Mouse (Mus musculus) hindbrain, postnatal 0 days (tissue): ENCODE results near the gene Nemp1. TPM values are rescaled to one million over a fixed set of nuclear protein-coding genes. Genes with fewer than 3 reads are reported as not detected.

Source experiments
- ATAC-seq: fragments of 200-750 bp; cut with Nextera tagmentation; 2 replicates; pipeline ENCODE4 v1.8.0; 2017; ENCODE audit warnings: mild to moderate bottlenecking, moderate TSS enrichment, moderate library complexity
- DNase-seq: peaks from one replicate; pipeline ENCODE4 v3.0.0-alpha.2; 2015; ENCODE audit warnings: low spot score
- H3K27ac ChIP-seq: fragments of 300-500 bp; sonication (generic); 2 replicates; pipeline ENCODE4 v1.5.1; 2014; ENCODE audit warnings: mild to moderate bottlenecking
- H3K27me3 ChIP-seq: fragments of 300-500 bp; sonication (generic); 2 replicates; pipeline ENCODE4 v1.6.1; 2014; ENCODE audit warnings: low read length, mixed read lengths; ENCODE audit not compliant: insufficient read depth
- H3K36me3 ChIP-seq: fragments of 300-500 bp; sonication (generic); 2 replicates; pipeline ENCODE4 v1.6.1; 2014; ENCODE audit warnings: low read length, mixed read lengths; ENCODE audit not compliant: insufficient read depth
- H3K4me1 ChIP-seq: fragments of 300-500 bp; sonication (generic); 2 replicates; pipeline ENCODE4 v1.6.1; 2014; ENCODE audit warnings: antibody characterized with exemption, low read length, mixed read lengths; ENCODE audit not compliant: insufficient read depth
- H3K4me2 ChIP-seq: fragments of 300-500 bp; sonication (generic); 2 replicates; pipeline ENCODE4 v1.6.1; 2014; ENCODE audit warnings: low read depth, mild to moderate bottlenecking, low read length, moderate library complexity, mixed read lengths
- H3K4me3 ChIP-seq: fragments of 300-500 bp; sonication (generic); 2 replicates; pipeline ENCODE4 v1.5.1; 2014; ENCODE audit warnings: low read length
- H3K9ac ChIP-seq: fragments of 300-500 bp; sonication (generic); replicated peaks from 2 replicates; pipeline ENCODE4 v1.6.1; 2014; ENCODE audit warnings: mild to moderate bottlenecking, low read length, moderate library complexity, mixed read lengths
- H3K9me3 ChIP-seq: fragments of 300-500 bp; sonication (generic); 2 replicates; pipeline ENCODE4 v1.6.1; 2016; ENCODE audit warnings: low read length, mixed read lengths
- CTCF ChIP-seq: IDR thresholded peaks from 2 replicates; pipeline ENCODE4 v1.5.1; 2016; ENCODE audit warnings: antibody characterized with exemption, control low read depth, low read depth
- WGBS: fragments of 180-500 bp; shearing (Covaris S2); extraction: QIAGEN DNeasy Blood & Tissue Kit; methylation state at CpG from one replicate; pipeline ENCODE4 v1.1.7; 2014; 5-methylcytosine and 5-hydroxymethylcytosine counted together
- polyA plus RNA-seq: library from polyadenylated mRNA; unstranded; fragments of >200 nt; fragmentation: Nextera tagmentation; extraction: Ambion mirVana; gene quantifications from 2 replicates; pipeline ENCODE4 v1.2.1, GENCODE M21; 2015
- total RNA-seq: library from RNA; depleted of rRNA; stranded (reverse); fragments of >200 nt; gene quantifications from 2 replicates; pipeline ENCODE4 v1.2.3, GENCODE M21; 2014

The Nemp1 gene
- total and polyA plus RNA-seq, 2 experiments from 2014 or later, result 2.2 to 4.1 TPM

- Histone ChIP-seq H3K4me1 (peaks cover 25% of the 10 kb centered on the region), H3K27ac (peak overlapping the region; percentile 87), H3K36me3 (no peaks in the 10 kb centered on the region), H3K4me2 (peak overlapping the region; percentile 93), H3K27me3 (no peaks in the 10 kb centered on the region), H3K4me3 (peak overlapping the region; percentile 63), H3K9me3 (no peaks in the 10 kb centered on the region), H3K9ac (peak overlapping the region; percentile 96)
- peak; percentile 76 for ATAC-seq
- 1% methylated on average over 29 of the region's 39 CpGs for WGBS
- peak; percentile 94 for DNase-seq
- no peak for TF ChIP-seq CTCF
Measured at GRCm38 (mm10) chr10:127621191-127622056, 45.3 kb upstream of the Nemp1 start.

- Histone ChIP-seq H3K4me1 (peaks cover 22% of the 10 kb centered on the region), H3K9ac (peak overlapping the region; percentile 96)
- 1% methylated on average over 13 of the region's 13 CpGs for WGBS
Measured at GRCm38 (mm10) chr10:127622057-127622392, 44.7 kb upstream of the Nemp1 start.

GRCm38 (mm10) chr10:127622661-127623060, 44.0 kb upstream of the Nemp1 start:
- DNase-seq (no peak), ATAC-seq (no peak)
- no peak overlapping the region for H3K9ac ChIP-seq
- H3K9me3 ChIP-seq, result no peaks in the 10 kb centered on the region
- H3K4me2 ChIP-seq, result no peak overlapping the region
- no peak overlapping the region for H3K4me3 ChIP-seq
- H3K36me3 ChIP-seq, result no peaks in the 10 kb centered on the region
- peaks cover 16% of the 10 kb centered on the region for H3K4me1 ChIP-seq
- 65% methylated on average over 4 of the region's 4 CpGs for WGBS
- H3K27ac ChIP-seq, result 0 out of 2 replicates have a peak overlapping the region, but pooled peaks have one; percentile 87
- no peak for TF ChIP-seq CTCF
- no peaks in the 10 kb centered on the region for H3K27me3 ChIP-seq

More at GRCm38 (mm10) chr10:127622057-127622392, 44.7 kb upstream of the Nemp1 start:
- Histone ChIP-seq H3K27me3 (no peaks in the 10 kb centered on the region), H3K9me3 (no peaks in the 10 kb centered on the region), H3K4me3 (peak overlapping the region; percentile 63), H3K36me3 (no peaks in the 10 kb centered on the region), H3K4me2 (peak overlapping the region; percentile 93), H3K27ac (peak overlapping the region; percentile 87)
- peak; percentile 24 for ATAC-seq
- TF ChIP-seq CTCF, result peak; percentile 71
- peak; percentile 68 for DNase-seq

- H3K4me2 ChIP-seq, result no peak overlapping the region
- no peaks in the 10 kb centered on the region for H3K9me3 ChIP-seq
- no peak overlapping the region for H3K27ac ChIP-seq
- no peak for ATAC-seq
- H3K27me3 ChIP-seq, result no peaks in the 10 kb centered on the region
- DNase-seq, result no peak
- peaks cover 9% of the 10 kb centered on the region for H3K4me1 ChIP-seq
- 98% methylated on average over 6 of the region's 6 CpGs for WGBS
- TF ChIP-seq CTCF, result no peak; the same call in 1 of the 2 replicates
- no peak overlapping the region for H3K4me3 ChIP-seq
- no peaks in the 10 kb centered on the region for H3K36me3 ChIP-seq
- no peak overlapping the region for H3K9ac ChIP-seq
Measured at GRCm38 (mm10) chr10:127623439-127624216, 43.1 kb upstream of the Nemp1 start.

- Histone ChIP-seq H3K4me3 (no peak overlapping the region), H3K27me3 (no peaks in the 10 kb centered on the region), H3K4me2 (no peak overlapping the region), H3K4me1 (no peaks in the 10 kb centered on the region), H3K9ac (no peak overlapping the region), H3K9me3 (no peaks in the 10 kb centered on the region), H3K36me3 (no peaks in the 10 kb centered on the region), H3K27ac (no peak overlapping the region)
- WGBS, result 75% methylated on average over 3 of the region's 3 CpGs
- no peak for ATAC-seq
- peak; percentile 61 for TF ChIP-seq CTCF
- peak; percentile 59 for DNase-seq
Measured at GRCm38 (mm10) chr10:127626433-127626832, 40.3 kb upstream of the Nemp1 start.

GRCm38 (mm10) chr10:127631261-127632214, 35.2 kb upstream of the Nemp1 start:
- H3K27me3 ChIP-seq, result no peaks in the 10 kb centered on the region
- no peak for DNase-seq
- no peak overlapping the region for H3K4me2 ChIP-seq
- H3K9ac ChIP-seq, result no peak overlapping the region
- H3K27ac ChIP-seq, result no peak overlapping the region
- no peak for ATAC-seq
- no peaks in the 10 kb centered on the region for H3K9me3 ChIP-seq
- H3K4me1 ChIP-seq, result no peaks in the 10 kb centered on the region
- H3K36me3 ChIP-seq, result no peaks in the 10 kb centered on the region
- H3K4me3 ChIP-seq, result no peak overlapping the region
- 79% methylated on average over 10 of the region's 10 CpGs for WGBS
- TF ChIP-seq CTCF, result no peak
